Mouse (Mus musculus): ENCODE results near the gene Clec16a.
A peak's percentile ranks its signal among the peaks of the same experiment; 100 is the strongest.

The Clec16a gene

DNA sequence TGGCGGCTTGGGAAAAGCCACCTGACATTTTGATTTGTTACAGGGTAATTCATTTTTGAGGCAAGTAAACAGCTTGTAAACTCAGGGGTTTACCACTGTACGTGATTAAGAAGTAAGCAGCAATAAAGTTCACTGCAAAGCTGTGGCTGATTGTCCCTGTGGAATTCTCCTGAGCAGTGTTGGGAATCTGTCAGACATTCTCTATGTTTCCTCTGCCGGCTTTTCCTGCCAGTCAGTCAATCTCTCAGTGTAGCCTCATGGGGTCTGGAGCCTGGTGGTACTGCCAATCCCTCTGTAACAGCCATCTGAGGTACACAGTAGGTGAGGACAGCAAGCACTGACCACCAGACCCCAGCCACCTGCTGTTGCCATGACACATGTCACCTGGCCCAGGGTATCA lies 183.7 kb downstream of the Clec16a start:
- DNase-seq: no peak

DNA sequence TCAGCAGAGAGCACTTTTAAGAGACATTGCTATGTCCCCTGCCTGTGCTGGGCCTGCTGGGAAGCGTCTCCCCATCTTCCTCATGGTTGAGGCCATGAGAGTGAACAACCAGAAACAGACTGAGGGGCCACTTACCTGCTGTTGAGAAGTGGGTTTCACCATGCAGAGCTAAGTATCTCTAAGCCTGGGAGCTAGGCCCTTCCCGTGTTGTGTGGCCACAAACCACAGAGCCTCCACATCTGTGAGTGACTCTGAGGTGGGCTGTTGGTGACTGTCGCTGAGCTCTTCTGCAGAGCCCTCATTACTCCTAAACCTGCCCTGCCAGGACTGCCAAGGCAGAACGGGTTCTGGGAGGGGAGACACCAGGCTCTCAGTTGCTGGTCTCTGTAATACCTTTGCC lies 185.8 kb downstream of the Clec16a start:
- no peak for DNase-seq

DNA sequence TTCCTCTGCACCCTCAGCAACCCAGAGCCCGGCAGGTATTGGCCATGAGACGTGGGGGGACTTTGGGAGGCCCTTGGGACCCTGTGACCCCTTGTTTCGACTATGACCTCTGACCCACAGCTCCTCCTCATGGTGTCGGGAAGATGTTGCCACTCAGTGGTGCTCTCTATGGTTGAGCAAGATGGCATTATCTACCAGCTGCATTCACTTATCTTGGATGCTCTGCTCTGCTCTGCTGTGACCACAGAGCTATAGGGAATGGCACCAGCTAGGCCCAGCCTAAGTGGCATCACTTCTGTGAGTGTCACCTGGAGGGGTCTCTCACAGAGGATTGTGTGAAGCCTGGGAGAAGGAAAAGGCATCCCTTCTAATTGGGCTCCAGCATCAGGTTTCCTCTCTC lies 186.6 kb downstream of the Clec16a start:
- DNase-seq: peak; percentile 24

DNA sequence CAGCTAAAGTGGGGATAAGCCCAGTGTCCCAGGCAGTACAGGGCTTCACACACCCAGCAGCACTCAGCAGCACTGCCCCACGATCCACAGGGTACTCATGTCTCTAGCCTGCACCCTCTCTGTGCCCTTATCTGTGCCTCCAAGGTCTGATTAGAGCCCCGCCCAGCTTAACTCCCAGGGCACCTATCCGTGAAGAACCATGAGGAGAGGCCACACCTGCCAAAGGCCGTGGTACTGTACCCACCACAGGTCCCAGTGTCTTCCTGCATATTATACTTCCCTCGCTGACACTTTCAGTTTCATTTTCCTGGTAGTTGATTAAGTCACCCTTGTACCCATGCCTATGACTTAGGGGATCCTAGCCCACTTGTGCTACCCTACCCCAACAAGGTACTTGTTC lies 187.3 kb downstream of the Clec16a start:
- DNase-seq: peak; percentile 76

DNA sequence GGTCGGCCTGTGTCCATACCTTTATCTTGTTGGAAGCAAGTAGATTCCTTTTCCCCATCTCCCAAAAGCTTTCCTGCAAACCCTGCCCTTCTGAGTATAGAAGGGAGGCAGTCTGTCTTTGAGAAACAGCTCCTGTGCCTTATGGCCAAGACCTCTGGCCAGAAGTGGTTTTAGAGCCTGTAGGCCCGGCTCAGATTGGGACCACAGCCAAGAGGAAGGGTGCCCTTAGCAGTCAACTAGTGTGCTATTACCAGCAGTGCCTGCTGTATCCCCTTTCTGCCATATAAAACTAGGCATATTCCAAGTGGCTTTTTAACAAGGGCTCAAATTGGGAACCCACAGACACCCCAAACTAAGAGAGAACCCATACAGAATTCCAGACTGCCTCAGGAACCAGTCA lies 190.6 kb downstream of the Clec16a start:
- no peak for DNase-seq

DNA sequence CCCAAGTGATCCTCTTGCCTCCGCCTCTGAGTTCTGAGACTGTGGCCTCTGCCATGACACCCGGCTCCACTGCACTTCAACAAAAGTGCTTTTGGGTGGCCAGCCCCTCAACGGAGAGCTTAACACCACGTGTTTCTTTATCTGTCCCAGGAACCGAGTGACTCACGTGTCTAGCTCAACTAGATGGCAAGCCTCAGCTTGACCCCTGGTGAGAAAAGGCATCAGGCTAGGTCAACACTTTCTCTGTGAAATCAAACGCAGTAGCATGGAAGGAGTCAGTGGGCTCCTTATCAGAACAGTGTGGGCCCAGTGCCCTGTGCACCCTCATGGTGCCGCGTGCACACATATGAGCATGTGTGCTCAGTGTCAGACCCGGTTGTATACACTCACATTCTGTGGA lies 191.2 kb downstream of the Clec16a start:
- DNase-seq: no peak

DNA sequence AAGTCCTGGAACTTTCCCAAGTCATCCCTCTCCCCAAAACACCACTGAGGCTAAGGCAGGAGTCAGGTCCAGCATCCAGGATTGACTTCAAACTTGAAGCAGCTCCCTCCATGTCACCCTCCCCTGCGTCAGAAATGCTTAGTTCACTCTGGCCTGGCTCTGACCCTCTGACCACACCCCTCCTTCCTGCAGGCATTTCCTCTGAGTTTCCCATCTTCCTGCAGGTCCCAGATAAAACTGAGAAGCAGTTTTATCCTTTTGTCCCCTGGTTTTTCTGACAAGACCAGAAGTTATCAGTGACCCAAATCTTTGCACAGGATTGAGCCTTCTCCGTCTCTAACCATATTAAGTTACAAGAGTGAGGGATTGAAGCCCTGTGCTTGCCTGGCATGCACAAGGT lies 192.4 kb downstream of the Clec16a start:
- DNase-seq: no peak

DNA sequence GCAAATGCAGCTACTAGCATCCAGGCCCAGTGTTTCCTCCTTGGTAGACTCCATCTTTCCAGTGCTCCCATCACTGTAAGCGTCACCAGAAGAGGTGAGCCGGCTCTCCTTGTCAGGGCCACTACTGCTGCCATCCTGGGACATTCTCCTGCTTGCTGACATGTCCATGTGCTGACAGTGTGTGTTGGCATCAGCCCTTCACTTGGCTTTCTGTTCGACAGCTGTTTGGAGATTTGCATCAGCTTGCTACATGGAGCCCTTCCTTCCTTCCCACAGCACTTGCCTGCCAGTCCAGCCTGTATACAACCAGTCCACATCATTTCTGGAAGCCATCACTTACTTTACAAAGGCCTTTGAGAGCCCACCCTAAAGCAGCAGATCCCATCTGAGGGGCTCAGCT lies 193.7 kb downstream of the Clec16a start:
- DNase-seq: no peak

DNA sequence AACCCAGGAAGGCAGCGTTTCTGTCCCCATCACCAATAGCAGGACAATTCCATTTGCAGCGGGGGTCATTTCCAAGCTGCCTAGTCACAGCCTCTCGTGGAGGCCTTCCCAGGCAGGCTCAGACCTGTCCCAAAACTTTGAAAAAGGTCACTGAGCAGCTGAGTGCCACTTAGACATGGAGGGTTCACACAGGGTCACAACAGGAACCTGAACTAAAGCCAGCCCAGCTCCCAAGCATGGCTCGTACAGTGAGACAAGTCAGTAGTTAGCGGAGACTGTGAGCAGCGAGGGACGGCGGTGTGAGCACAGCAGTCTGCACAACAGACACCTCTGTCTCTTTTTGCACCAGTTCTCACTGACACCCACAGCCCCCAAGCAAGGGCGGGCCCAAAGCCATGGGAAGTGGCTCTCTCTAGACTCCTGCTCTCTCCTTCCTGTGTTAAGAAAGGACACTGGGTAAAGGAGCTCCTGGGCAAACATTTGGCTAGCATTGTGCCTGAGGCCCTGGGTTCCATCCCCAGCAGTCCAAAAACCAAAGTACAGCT lies 194.8 kb downstream of the Clec16a start:
- DNase-seq: no peak

DNA sequence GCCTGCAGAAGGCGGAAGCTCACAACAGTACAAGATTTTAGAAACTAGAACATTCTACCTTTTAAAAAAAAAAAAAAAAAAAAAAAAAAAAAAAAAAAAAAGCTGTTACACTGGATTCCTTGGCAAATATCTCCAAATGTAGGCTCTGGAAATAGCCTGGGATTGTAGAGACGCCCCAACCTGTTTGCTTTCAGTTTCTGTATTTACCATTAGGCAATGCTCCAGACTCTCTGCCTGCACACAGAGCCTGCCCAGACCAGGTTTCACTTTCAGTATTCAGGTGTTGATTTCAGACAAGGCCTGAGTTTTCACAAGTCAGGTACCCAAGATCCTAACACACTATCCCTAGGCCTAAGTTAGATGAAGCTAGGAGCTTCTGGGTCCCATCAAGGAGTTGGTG lies 195.9 kb downstream of the Clec16a start:
- DNase-seq: no peak

DNA sequence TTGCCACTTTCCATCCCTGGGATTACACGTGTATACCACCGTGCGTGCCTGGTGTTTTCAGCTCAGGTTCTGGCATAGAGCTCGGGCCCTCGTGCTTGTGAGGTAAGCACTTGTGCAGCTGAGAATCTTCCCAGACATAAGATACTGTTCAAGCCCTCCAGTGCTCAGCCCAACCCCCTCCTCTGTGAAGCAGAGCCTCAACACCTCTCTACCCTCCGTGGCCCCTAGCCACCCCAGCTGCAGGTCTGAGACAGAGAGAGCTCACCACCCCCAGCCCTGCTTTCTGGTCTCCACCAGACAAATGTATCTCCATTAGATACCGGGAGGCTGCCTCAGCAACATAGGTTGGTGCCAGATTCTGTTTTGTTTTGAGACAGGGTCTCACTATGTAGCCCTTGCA lies 204.1 kb downstream of the Clec16a start:
- DNase-seq: no peak

DNA sequence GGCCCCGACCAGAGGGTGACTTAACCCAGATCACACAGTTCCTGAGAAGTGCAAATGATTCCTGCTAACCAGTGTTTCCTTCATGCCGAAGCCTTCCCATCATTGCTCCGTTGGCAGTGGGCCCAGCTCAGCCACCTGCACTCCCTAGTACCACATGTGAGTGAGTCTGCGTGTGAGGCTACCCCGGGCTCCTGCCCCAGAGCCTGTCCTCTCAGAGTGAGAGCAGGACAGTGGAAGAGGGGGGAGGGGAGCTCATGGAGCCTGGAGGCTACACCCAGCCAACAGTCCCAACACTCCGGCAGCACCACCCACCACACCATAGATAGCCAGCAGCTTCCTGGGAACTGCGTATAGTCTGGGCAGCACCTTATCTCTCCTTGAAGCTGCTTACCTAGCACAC lies 204.7 kb downstream of the Clec16a start:
- DNase-seq: no peak

DNA sequence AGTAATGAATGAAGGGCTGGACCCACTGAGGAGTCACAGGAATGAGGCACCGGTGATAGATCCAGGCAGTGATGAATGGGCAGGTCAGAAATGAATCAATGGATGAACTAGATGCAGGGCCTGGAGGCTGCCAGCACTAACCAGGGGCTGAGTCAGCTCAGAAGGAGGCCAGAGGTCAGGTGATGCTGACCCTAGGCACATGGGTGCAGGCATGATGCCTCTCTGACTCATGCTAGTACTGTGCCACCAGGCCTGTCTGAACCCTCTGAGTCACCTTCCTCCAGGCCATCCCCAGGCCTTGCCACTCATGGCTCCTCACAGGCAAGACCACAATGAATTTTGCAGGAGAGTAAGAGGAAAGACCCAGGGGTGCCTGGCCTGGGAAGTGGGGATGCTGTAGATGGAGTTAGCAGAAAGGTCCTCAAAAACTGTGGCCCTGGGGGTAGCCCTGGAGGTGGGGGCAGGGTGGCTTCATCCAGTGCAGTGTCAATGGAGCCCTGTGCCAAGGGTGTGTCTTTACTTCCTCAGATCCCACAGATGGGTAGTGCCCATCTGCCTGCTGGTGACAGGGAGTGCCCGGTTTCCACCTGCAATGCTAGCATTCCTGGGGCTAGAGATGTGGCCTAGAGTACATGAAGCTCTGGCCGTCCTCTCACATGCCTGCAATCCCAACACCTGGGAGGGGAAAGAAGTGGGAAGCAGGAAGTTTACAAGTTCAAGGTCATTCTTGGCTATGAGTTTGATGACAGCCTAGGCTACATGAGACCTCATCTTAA lies 209.6 kb downstream of the Clec16a start:
- no peak for DNase-seq

DNA sequence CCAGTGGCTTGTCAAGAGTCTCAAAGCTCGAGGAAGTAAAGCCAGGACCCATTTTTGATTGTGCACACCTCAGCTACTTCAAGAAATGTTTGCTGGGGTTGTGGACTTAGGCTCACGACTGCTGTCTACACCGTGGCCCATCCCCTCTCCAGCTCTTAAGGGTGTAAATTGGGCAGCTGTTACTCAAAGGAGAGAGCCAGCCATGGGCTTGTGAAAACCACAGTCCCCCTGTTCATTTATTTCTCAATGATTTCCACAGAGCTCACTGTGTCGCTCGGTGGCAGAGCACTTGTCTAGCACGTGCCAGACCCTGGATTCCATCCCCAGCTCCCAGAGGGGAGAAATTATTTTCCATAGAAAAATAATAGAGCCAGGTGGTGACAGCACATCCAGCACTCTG lies 211.0 kb downstream of the Clec16a start:
- DNase-seq: no peak

DNA sequence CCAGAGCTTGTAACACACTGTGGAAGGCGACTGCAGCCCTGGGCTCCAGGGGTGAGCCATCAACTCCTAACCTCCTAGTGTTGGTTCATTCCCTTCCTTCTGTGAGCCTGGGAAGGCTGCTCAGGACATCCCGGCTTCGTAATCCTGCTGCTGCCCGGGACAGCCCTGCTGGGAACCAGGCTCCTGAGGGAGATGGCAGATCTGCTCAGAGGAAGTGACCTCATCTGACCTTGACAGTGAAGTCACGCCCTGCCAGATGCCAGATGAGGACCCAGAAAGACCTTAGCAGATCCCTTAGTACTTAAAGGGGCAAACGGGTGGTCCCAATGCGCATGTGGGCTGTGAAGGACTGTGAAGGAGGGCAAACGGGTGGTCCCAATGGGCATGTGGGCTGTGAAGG lies 216.0 kb downstream of the Clec16a start:
- no peak for DNase-seq

DNA sequence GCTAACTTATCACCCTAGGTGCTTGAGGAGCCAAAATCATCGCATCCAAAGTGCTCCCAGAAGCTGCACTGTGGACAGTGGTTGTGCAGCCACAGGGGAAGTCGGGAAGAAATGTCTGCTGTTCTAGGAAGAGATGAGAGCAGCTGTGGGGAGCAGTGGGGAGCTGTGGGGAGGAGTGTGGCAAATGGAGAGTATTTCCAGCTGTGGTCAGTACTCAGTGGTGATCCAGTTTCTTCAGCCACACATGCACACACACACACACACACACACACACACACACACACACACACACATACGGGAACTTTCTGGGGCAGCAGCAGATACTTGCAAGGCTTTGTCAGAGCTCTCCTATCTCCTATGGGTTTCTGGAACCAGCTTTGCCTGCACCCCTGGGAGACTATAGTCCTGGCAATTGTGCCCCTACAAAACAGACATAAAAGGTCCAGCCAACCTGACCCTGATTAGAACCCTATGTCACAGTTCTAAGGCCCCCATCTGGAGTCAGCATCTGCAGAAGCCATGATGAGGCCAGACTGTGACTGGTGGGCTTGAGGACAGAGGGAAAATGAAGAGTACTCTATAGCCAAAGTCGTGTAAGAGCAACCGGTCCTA lies 217.5 kb downstream of the Clec16a start:
- no peak for DNase-seq

DNA sequence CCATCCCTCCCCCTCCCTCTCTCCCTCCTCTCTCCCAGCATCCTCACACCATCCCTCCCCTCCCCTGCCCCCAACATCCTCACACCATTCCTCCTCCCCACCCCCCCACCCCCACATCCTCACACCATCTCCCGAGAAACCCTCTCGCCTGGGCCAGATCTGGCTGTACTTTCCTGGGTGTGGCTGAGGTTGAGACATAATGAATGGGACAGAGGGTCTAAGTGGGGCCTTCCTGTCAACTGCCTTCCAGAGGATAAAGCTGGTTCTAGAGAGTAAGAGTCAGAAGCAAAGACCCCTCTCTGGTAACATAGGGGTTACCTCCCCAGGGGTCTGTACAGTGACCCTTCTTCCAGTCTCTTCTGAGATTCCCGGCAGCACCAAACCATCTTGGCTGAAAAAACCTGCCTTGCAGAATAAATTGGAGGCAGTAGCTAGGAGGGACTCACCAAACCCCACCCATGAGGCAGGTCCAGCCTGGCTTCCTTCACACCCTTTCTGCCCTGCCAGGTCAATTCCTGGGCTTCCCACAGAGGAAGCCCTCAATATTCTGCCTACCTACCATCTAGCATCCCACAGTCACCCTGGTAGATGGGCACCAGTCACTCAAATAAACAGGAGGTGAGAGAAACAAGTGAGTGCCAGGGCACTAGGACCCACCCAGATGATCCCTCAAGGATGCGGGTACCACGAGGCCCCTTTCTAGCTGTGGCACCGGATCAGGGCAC lies 218.6 kb downstream of the Clec16a start:
- no peak for DNase-seq

DNA sequence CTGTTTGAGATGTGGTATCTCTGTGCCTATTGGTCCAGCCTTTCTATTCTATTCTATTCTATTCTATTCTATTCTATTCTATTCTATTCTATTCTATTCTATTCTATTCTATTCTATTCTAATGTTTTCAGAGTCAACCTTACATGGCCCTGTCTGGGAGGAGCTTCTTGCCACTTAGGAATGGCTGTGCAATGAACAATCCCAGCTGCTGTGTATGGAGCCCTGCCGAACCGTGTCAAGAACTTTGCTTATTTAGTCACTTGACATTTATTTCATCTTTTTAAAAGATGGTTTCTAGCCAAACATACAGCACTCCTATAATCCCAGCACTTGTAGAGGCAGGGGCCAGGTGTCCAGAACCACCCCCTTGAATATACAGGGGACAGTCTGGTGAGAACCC lies 219.2 kb downstream of the Clec16a start:
- no peak for DNase-seq

DNA sequence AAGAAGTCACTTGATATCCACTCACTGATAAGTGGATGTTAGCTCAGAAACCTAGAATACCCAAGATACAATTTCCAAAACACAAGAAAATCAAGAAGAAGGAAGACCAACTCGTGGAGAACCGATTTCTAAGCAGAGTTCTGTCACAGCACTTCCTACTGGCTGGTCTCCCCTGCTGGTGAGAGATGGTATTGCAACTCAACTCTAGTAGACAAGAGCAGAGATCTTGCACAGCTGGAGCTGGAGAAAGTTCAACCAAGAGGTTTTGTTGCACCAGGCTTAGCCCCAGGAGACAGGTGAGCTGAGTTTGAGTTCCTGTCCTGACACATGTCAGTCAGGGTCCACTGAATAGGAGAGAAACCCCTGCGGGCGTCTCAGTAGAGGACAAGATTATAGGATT lies 222.0 kb downstream of the Clec16a start:
- peak; percentile 69 for DNase-seq

DNA sequence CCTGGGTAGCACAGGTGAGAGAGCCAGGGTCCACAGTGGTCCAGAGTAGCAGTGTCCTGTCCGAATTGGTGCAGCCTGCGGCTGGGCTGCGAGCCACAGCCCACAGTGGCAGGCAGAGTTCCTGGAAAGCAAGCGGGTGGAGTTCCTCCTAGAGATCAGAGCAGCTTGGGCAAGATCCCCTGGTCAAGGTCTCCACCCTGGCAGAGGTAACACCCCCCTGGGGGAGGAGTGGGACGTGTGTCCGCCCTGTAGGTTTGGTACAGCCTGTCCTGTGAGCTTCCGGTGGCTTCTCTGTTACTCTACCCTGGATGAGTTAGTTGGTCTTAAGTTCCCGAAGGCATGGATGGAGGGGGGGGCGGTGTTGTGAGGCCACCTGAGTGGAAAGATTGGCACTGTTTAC lies 223.7 kb downstream of the Clec16a start:
- DNase-seq: peak; percentile 35

DNA sequence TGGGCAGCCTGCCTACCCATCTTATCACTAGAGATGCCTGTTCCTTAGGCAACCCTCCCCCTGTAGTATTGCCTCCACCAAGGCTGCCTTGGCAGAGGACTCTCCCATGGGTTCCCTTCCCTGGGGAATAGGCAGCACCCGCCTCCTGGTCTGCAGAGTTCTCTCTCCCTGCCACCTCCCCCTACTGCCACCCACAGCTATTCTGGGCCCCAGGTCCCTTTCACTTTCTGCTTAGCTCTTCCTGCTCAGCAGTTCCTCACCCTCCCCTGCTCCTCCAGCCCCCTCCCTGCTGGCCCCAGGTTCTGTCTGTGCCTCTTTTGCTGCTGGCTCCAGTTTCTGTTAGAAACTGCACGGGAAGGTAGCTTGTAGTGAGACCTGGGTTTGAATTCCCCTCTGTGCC lies 224.5 kb downstream of the Clec16a start:
- DNase-seq: no peak

DNA sequence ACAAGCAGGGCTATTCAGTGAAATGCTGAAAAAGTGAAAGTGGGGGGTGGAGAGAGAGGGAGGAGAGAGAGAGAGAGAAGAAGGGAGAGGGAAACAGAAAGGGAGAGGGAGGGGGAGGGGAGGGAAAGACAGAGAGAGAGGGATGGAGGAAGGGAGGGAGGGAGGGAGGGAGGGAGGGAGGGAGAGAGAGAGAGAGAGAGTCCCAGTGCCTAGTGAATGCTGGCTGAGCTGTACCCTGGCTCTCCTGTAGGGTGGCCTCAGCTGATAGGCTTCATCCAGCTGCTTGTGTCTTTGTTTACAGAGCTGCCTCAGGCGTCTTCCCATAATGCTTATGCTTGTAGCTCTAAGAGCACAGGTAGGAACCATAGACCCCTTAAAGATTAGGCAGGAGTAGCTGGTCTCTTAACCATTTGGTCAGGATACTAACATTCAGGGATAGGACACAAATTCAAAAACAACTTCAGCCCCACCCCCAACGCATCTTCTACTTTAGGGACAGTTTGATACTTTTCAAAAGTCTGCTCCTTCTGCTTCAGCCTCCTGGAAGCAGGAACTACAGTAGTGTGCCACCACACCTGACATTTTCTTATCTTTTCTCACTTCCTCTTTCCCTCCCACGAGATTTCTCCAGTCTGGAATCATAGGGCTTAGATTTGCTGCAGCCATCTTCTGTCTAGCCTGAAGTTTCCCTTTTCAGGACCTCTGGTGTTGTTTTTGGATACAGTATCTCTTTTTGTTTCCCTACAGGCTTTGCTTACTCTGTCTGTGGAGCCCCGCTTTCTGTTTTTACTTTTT lies 225.6 kb downstream of the Clec16a start:
- DNase-seq: no peak
